Mouse (Mus musculus) midbrain, embryonic 16.5 days (tissue): ENCODE measurements at regions not wholly inside any gene's neighbourhood (a gene's known extent, or its start where the extent isn't known, plus 50 kb on each side); places are given as distances from the start of the nearest gene placed in this dataset.

Experiments used
- ATAC-seq: fragments of 200-750 bp; cut with Nextera tagmentation; 2 replicates; pipeline ENCODE4 v1.8.0; 2017; ENCODE audit warnings: moderate TSS enrichment
- H3K27ac ChIP-seq: fragments of 300-500 bp; sonication (generic); 2 replicates; pipeline ENCODE4 v1.5.1; 2014; ENCODE audit warnings: mild to moderate bottlenecking, low read length, mixed read lengths
- H3K27me3 ChIP-seq: fragments of 300-500 bp; sonication (generic); 2 replicates; pipeline ENCODE4 v1.6.1; 2014; ENCODE audit warnings: low read depth, low read length, mixed read lengths; ENCODE audit not compliant: control insufficient read depth, insufficient read depth
- H3K36me3 ChIP-seq: fragments of 300-500 bp; sonication (generic); 2 replicates; pipeline ENCODE4 v1.6.1; 2014; ENCODE audit warnings: mild to moderate bottlenecking, low read length, moderate library complexity, mixed read lengths; ENCODE audit not compliant: control insufficient read depth, insufficient read depth
- H3K4me1 ChIP-seq: fragments of 300-500 bp; sonication (generic); 2 replicates; pipeline ENCODE4 v1.6.1; 2014; ENCODE audit warnings: mild to moderate bottlenecking, low read length, mixed read lengths; ENCODE audit not compliant: control insufficient read depth, insufficient read depth
- H3K4me2 ChIP-seq: fragments of 300-500 bp; sonication (generic); 2 replicates; pipeline ENCODE4 v1.6.1; 2014; ENCODE audit warnings: mild to moderate bottlenecking, low read length, mixed read lengths
- H3K4me3 ChIP-seq: fragments of 300-500 bp; sonication (generic); 2 replicates; pipeline ENCODE4 v1.5.1; 2014; ENCODE audit warnings: low read depth, mild to moderate bottlenecking, low read length, moderate library complexity, mixed read lengths
- H3K9ac ChIP-seq: fragments of 300-500 bp; sonication (generic); 2 replicates; pipeline ENCODE4 v1.6.1; 2014; ENCODE audit warnings: low read depth, low read length, mixed read lengths
- H3K9me3 ChIP-seq: fragments of 300-500 bp; sonication (generic); replicated peaks from 2 replicates; pipeline ENCODE4 v1.6.1; 2014; ENCODE audit warnings: mild to moderate bottlenecking, low read length, mixed read lengths; ENCODE audit not compliant: control insufficient read depth, poor library complexity, severe bottlenecking
- WGBS: fragments of 180-500 bp; shearing (Covaris S2); extraction: QIAGEN DNeasy Blood & Tissue Kit; methylation state at CpG from one replicate; pipeline ENCODE4 v1.1.7; 2014; 5-methylcytosine and 5-hydroxymethylcytosine counted together

DNA sequence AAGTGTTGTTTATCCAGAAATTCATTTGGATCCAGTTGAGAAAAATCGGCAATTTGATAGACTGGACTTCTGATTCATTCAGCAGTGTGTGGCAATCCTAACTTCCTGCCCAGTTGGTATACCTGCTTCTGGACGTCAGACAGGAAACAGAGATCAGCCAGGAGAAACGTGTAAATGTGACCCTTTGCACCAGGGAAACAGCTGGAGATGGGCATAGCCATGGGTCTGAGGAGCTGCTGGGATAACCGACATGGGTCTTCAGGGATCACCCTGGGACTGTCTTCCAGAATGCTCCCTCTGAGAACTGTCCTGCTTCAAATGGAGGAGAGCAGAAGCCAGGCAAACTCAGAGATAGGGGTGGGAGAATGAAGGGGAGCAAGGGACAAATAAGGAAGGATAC, 516.1 kb upstream of the Mgmt start:
- WGBS, result 75% methylated on average over 4 of the region's 4 CpGs

GRCm38 (mm10) chr7:136379319-136379718, 515.1 kb upstream of the Mgmt start:
- Histone ChIP-seq H3K4me2 (no peak overlapping the region), H3K27me3 (no peaks in the 10 kb centered on the region), H3K4me3 (no peak overlapping the region), H3K4me1 (no peaks in the 10 kb centered on the region), H3K27ac (no peak overlapping the region), H3K9ac (no peak overlapping the region), H3K36me3 (no peaks in the 10 kb centered on the region), H3K9me3 (no peaks in the 10 kb centered on the region)
- 78% methylated on average over 7 of the region's 7 CpGs for WGBS
- no peak for ATAC-seq

More for the DNA sequence above, 516.1 kb upstream of the Mgmt start:
- no peaks in the 10 kb centered on the region for H3K4me1 ChIP-seq
- no peak for ATAC-seq
- H3K27me3 ChIP-seq, result no peaks in the 10 kb centered on the region
- H3K4me3 ChIP-seq, result no peak overlapping the region
- H3K4me2 ChIP-seq, result no peak overlapping the region
- H3K9ac ChIP-seq, result no peak overlapping the region
- no peaks in the 10 kb centered on the region for H3K9me3 ChIP-seq
- no peaks in the 10 kb centered on the region for H3K36me3 ChIP-seq
- H3K27ac ChIP-seq, result no peak overlapping the region

DNA sequence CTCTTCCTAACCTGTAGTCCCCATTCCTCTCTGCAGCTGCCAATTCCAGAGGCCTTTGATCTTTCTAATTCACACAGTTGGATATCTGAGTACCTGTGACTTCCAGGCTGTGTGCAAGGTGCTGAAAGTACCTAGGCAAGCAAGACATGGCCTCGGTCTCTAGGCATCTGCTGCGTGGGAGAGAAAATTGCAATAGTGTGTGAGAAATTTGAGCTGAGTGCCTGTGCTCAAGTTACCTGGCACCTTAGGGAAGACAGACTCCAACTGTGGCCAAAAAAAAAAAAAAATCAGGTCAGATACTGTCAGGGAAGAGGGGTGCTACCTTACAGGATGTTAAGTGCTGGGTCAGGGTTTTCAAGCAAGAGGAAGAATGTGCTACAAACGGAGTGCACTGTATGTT, 514.7 kb upstream of the Mgmt start:
- WGBS, result 82% methylated on average over 3 of the region's 3 CpGs
- H3K9ac ChIP-seq, result no peak overlapping the region
- no peak for ATAC-seq
- H3K4me2 ChIP-seq, result no peak overlapping the region
- no peaks in the 10 kb centered on the region for H3K27me3 ChIP-seq
- H3K9me3 ChIP-seq, result no peaks in the 10 kb centered on the region
- H3K4me3 ChIP-seq, result no peak overlapping the region
- H3K36me3 ChIP-seq, result no peaks in the 10 kb centered on the region
- no peaks in the 10 kb centered on the region for H3K4me1 ChIP-seq
- no peak overlapping the region for H3K27ac ChIP-seq

GRCm38 (mm10) chr7:136383296-136383695, 511.1 kb upstream of the Mgmt start:
- no peak overlapping the region for H3K27ac ChIP-seq
- no peaks in the 10 kb centered on the region for H3K27me3 ChIP-seq
- no peak for ATAC-seq
- H3K4me3 ChIP-seq, result no peak overlapping the region
- no peaks in the 10 kb centered on the region for H3K36me3 ChIP-seq
- WGBS, result 97% methylated on average over 2 of the region's 2 CpGs
- no peak overlapping the region for H3K4me2 ChIP-seq
- no peaks in the 10 kb centered on the region for H3K9me3 ChIP-seq
- H3K4me1 ChIP-seq, result no peaks in the 10 kb centered on the region
- no peak overlapping the region for H3K9ac ChIP-seq

DNA sequence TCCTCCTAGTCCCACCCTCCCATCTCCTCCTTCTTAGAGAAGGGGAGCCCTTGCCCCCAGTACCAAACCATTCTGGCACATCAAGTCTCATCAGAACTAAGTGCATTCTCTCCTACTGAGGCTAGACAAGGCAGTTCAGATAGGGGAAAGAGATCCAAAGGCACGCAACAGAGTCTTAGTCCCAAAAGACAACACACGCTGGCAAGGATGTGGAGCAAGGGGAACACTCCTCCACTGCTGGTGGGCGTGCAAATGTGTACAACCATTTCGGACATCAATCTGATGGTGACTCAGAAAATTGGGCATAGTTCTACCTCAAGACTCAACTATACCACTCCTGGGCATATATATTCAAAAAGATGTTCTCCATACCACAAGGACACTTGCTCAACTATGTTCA, 506.7 kb upstream of the Mgmt start:
- Histone ChIP-seq H3K9ac (no peak overlapping the region), H3K36me3 (no peaks in the 10 kb centered on the region), H3K4me3 (no peak overlapping the region), H3K27ac (no peak overlapping the region), H3K27me3 (no peaks in the 10 kb centered on the region), H3K9me3 (no peaks in the 10 kb centered on the region), H3K4me2 (no peak overlapping the region), H3K4me1 (no peaks in the 10 kb centered on the region)
- 95% methylated on average over 4 of the region's 4 CpGs for WGBS
- no peak for ATAC-seq

GRCm38 (mm10) chr7:136390066-136390465, 504.3 kb upstream of the Mgmt start:
- Histone ChIP-seq H3K27ac (no peak overlapping the region), H3K36me3 (no peaks in the 10 kb centered on the region), H3K27me3 (no peaks in the 10 kb centered on the region), H3K4me3 (no peak overlapping the region), H3K9ac (no peak overlapping the region), H3K9me3 (no peaks in the 10 kb centered on the region), H3K4me1 (no peaks in the 10 kb centered on the region; the same call in 1 of the 2 replicates), H3K4me2 (no peak overlapping the region)
- 79% methylated on average over 8 of the region's 8 CpGs for WGBS
- no peak for ATAC-seq

GRCm38 (mm10) chr7:136393454-136393853, 501.0 kb upstream of the Mgmt start:
- WGBS, result 40% methylated on average over 6 of the region's 6 CpGs
- Histone ChIP-seq H3K4me2 (no peak overlapping the region), H3K36me3 (no peaks in the 10 kb centered on the region), H3K9me3 (no peaks in the 10 kb centered on the region), H3K4me1 (no peaks in the 10 kb centered on the region; the same call in 1 of the 2 replicates), H3K4me3 (no peak overlapping the region), H3K9ac (no peak overlapping the region), H3K27me3 (no peaks in the 10 kb centered on the region), H3K27ac (no peak overlapping the region)
- ATAC-seq, result 0 out of 2 replicates have a peak, but pooled peaks have one; percentile 48

- no peaks in the 10 kb centered on the region for H3K36me3 ChIP-seq
- H3K9ac ChIP-seq, result no peak overlapping the region
- H3K4me3 ChIP-seq, result no peak overlapping the region
- H3K9me3 ChIP-seq, result no peaks in the 10 kb centered on the region
- peaks cover 3% of the 10 kb centered on the region; the same call in 1 of the 2 replicates for H3K27me3 ChIP-seq
- no peak overlapping the region for H3K27ac ChIP-seq
- ATAC-seq, result peak; percentile 28; the same call in 1 of the 2 replicates
- H3K4me1 ChIP-seq, result no peaks in the 10 kb centered on the region; the same call in 1 of the 2 replicates
- 62% methylated on average over 2 of the region's 2 CpGs for WGBS
- H3K4me2 ChIP-seq, result no peak overlapping the region
Observed at GRCm38 (mm10) chr7:136395838-136396237, 498.6 kb upstream of the Mgmt start.

GRCm38 (mm10) chr7:136397101-136397500, 497.3 kb upstream of the Mgmt start:
- H3K36me3 ChIP-seq, result no peaks in the 10 kb centered on the region
- no peak for ATAC-seq
- 91% methylated on average over 4 of the region's 4 CpGs for WGBS
- no peak overlapping the region for H3K4me3 ChIP-seq
- no peaks in the 10 kb centered on the region for H3K9me3 ChIP-seq
- no peak overlapping the region for H3K27ac ChIP-seq
- no peak overlapping the region for H3K4me2 ChIP-seq
- H3K27me3 ChIP-seq, result peaks cover 3% of the 10 kb centered on the region; the same call in 1 of the 2 replicates
- H3K4me1 ChIP-seq, result no peaks in the 10 kb centered on the region; the same call in 1 of the 2 replicates
- H3K9ac ChIP-seq, result no peak overlapping the region
